Mouse (Mus musculus) A20 (cell line): ENCODE measurements around the gene Ascc1.
A peak's percentile ranks its signal among the peaks of the same experiment; 100 is the strongest.
"Not testable (repeated sequence)": the region's sequence is repeated elsewhere in the genome, so short reads cannot be mapped to it uniquely, and the experiment has no call there.

ENCODE experiments used
- DNase-seq: peaks from one replicate; pipeline ENCODE4 v3.0.0-alpha.2; 2011; ENCODE audit warnings: low read depth, low spot score

The Ascc1 gene

GRCm38 (mm10) chr10:59977141-59977540 is 25.5 kb upstream of the Ascc1 start:
- no peak for DNase-seq

- no peak for DNase-seq
Observed at GRCm38 (mm10) chr10:59977715-59978343, 24.8 kb upstream of the Ascc1 start.

GRCm38 (mm10) chr10:59978401-59978800 is 24.2 kb upstream of the Ascc1 start:
- no peak for DNase-seq

GRCm38 (mm10) chr10:59978873-59979743 is 23.5 kb upstream of the Ascc1 start:
- DNase-seq: no peak

GRCm38 (mm10) chr10:59980815-59981244 is 21.8 kb upstream of the Ascc1 start:
- DNase-seq: peak; percentile 94

- peak; percentile 50 for DNase-seq
Observed at GRCm38 (mm10) chr10:59981336-59981735, 21.3 kb upstream of the Ascc1 start.

- DNase-seq: no peak
Observed at GRCm38 (mm10) chr10:59981792-59982191, 20.8 kb upstream of the Ascc1 start.

GRCm38 (mm10) chr10:59982379-59982873 is 20.2 kb upstream of the Ascc1 start:
- no peak for DNase-seq

GRCm38 (mm10) chr10:59988036-59988435 is 14.6 kb upstream of the Ascc1 start:
- DNase-seq: no peak

- no peak for DNase-seq
Observed at GRCm38 (mm10) chr10:59990393-59990792, 12.2 kb upstream of the Ascc1 start.

GRCm38 (mm10) chr10:59991262-59991880 is 11.2 kb upstream of the Ascc1 start:
- no peak for DNase-seq

- no peak for DNase-seq
Observed at GRCm38 (mm10) chr10:59992024-59992423, 10.6 kb upstream of the Ascc1 start.

- not testable (repeated sequence) for DNase-seq
Observed at GRCm38 (mm10) chr10:59993813-59994212, 8.8 kb upstream of the Ascc1 start.

- DNase-seq: no peak
Observed at GRCm38 (mm10) chr10:59995889-59996288, 6.7 kb upstream of the Ascc1 start.

- peak; percentile 79 for DNase-seq
Observed at GRCm38 (mm10) chr10:59997591-59997990, 5.0 kb upstream of the Ascc1 start.

GRCm38 (mm10) chr10:59999057-59999456 is 3.5 kb upstream of the Ascc1 start:
- DNase-seq: no peak

- not testable (repeated sequence) for DNase-seq
Observed at GRCm38 (mm10) chr10:60001663-60002062, 942 bp upstream of the Ascc1 start.

- no peak for DNase-seq
Observed at GRCm38 (mm10) chr10:60002203-60002602, 402 bp upstream of the Ascc1 start.

- DNase-seq: no peak
Observed at GRCm38 (mm10) chr10:60003213-60003752, 678 bp downstream of the Ascc1 start.

GRCm38 (mm10) chr10:60003847-60004246 is 1.2 kb downstream of the Ascc1 start:
- DNase-seq: no peak

- DNase-seq: peak; percentile 75
Observed at GRCm38 (mm10) chr10:60005264-60005663, 2.7 kb downstream of the Ascc1 start.

GRCm38 (mm10) chr10:60009115-60009514 is 6.5 kb downstream of the Ascc1 start:
- DNase-seq: no peak
